Mouse (Mus musculus) kidney, postnatal 0 days (tissue): Measurements from ENCODE around the gene Macrod2. TPM values are rescaled to one million over a fixed set of nuclear protein-coding genes. Genes with fewer than 3 reads are reported as not detected.

ENCODE experiments used
- ATAC-seq: fragments of 200-750 bp; cut with Nextera tagmentation; replicated peaks from 2 replicates; pipeline ENCODE4 v1.8.0; 2017; ENCODE audit warnings: low read depth, moderate number of reproducible peaks, moderate TSS enrichment, moderate library complexity; ENCODE audit not compliant: low FRiP score
- DNase-seq: peaks from one replicate; pipeline ENCODE4 v3.0.0-alpha.2; 2016; ENCODE audit warnings: low spot score
- H3K27ac ChIP-seq: fragments of 300-500 bp; sonication (generic); 2 replicates; pipeline ENCODE4 v1.5.1; 2014; ENCODE audit warnings: mild to moderate bottlenecking
- H3K27me3 ChIP-seq: fragments of 300-500 bp; sonication (generic); 2 replicates; pipeline ENCODE4 v1.6.1; 2014; ENCODE audit warnings: low read length, mixed read lengths; ENCODE audit not compliant: insufficient read depth
- H3K36me3 ChIP-seq: fragments of 300-500 bp; sonication (generic); 2 replicates; pipeline ENCODE4 v1.6.1; 2014; ENCODE audit warnings: low read length, mixed read lengths; ENCODE audit not compliant: insufficient read depth
- H3K4me1 ChIP-seq: fragments of 300-500 bp; sonication (generic); replicated peaks from 2 replicates; pipeline ENCODE4 v1.6.1; 2014; ENCODE audit warnings: antibody characterized with exemption, low read length, mixed read lengths; ENCODE audit not compliant: insufficient read depth
- H3K4me2 ChIP-seq: fragments of 300-500 bp; sonication (generic); 2 replicates; pipeline ENCODE4 v1.6.1; 2014; ENCODE audit warnings: mild to moderate bottlenecking, low read length, moderate library complexity, mixed read lengths
- H3K4me3 ChIP-seq: fragments of 300-500 bp; sonication (generic); replicated peaks from 2 replicates; pipeline ENCODE4 v1.5.1; 2014; ENCODE audit warnings: low read depth, low read length
- H3K9ac ChIP-seq: fragments of 300-500 bp; sonication (generic); 2 replicates; pipeline ENCODE4 v1.6.1; 2014; ENCODE audit warnings: low read depth, low read length
- H3K9me3 ChIP-seq: fragments of 300-500 bp; sonication (generic); replicated peaks from 2 replicates; pipeline ENCODE4 v1.6.1; 2016; ENCODE audit warnings: low read length, inconsistent platforms, mixed read lengths
- CTCF ChIP-seq: IDR thresholded peaks from 2 replicates; pipeline ENCODE4 v1.5.1; 2016; ENCODE audit warnings: antibody characterized with exemption, low read depth, mild to moderate bottlenecking, moderate library complexity
- WGBS: fragments of 180-500 bp; shearing (Covaris S2); extraction: QIAGEN DNeasy Blood & Tissue Kit; methylation state at CpG from one replicate; pipeline ENCODE4 v1.1.7; 2014; 5-methylcytosine and 5-hydroxymethylcytosine counted together
- polyA plus RNA-seq: library from polyadenylated mRNA; unstranded; fragments of >200 nt; fragmentation: Nextera tagmentation; extraction: Ambion mirVana; gene quantifications from 2 replicates; pipeline ENCODE4 v1.2.1, GENCODE M21; 2015

Gene Macrod2
- polyA plus RNA-seq, 1 experiment from 2014 or later = 28.6 TPM

DNA sequence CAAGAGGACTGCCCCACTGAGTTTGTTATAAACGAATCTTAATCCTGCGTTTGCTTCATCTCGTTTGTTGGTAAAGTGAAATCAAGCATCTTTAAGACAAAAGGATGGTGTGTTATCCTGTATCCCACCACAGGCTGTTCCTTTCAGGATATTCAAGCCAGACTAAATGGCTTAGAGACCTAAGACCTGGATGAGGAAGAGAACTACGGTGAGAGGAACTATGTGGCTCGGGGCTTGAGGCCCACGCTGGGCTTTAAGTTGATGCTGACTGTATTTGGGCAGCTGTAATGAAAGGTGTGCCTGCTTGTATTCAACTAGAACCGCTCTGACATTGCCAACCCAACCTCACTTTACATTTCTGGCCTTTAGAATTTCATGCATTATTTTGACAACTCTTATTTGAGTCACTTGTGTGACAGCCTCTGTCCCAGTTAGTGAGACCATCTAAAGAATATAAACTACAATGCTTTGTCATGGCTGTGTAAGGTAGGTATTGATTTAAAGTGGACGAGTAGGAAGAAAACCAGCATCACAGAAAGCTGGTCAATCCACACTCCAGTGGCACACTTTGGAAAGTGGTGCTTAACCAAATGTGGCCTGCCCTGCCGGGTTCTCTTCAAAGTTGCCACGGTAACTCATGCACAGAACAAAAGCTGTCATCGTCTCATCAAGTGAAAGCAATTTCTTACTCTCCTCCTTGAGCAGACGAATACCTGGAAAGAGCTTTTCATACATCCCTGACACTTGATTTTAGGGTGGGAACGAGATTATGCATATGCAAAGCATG, 272.3 kb downstream of the Macrod2 start:
- H3K27ac ChIP-seq = no peak overlapping the region
- H3K9me3 ChIP-seq = no peaks in the 10 kb centered on the region
- peaks cover 3% of the 10 kb centered on the region; the same call in 1 of the 2 replicates for H3K4me1 ChIP-seq
- H3K4me2 ChIP-seq = peak overlapping the region; percentile 29
- DNase-seq = no peak
- no peak for ATAC-seq
- H3K4me3 ChIP-seq = 0 out of 2 replicates have a peak overlapping the region, but pooled peaks have one; percentile 5
- H3K36me3 ChIP-seq = no peaks in the 10 kb centered on the region
- H3K9ac ChIP-seq = no peak overlapping the region
- WGBS = 71% methylated on average over 13 of the region's 13 CpGs
- no peaks in the 10 kb centered on the region for H3K27me3 ChIP-seq
- no peak for TF ChIP-seq CTCF

DNA sequence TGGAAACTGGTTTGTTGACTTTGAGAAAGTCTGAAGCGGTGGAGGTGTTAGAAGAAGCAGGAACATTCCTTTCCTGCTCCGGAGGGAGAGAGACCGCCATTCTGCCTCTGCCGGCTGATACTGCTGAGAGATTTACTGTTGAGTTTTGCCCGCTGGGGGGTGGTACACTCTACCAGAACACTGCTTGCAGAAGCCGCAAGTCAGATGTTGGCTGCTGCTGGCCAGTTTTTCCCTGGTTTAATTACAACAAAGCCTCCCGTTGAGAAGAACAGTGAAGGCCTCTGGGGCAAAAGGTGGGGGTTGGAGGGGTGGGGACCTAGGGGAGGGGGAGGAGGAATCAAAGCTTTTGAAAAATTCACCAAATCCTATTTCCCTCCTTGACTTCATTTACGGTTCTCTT, 273.2 kb downstream of the Macrod2 start:
- no peaks in the 10 kb centered on the region for H3K27me3 ChIP-seq
- DNase-seq (peak; percentile 91), ATAC-seq (no peak)
- 3% methylated on average over 8 of the region's 8 CpGs for WGBS
- no peaks in the 10 kb centered on the region for H3K36me3 ChIP-seq
- no peak overlapping the region for H3K27ac ChIP-seq
- peak; percentile 77 for TF ChIP-seq CTCF
- peak overlapping the region; percentile 29 for H3K4me2 ChIP-seq
- H3K9me3 ChIP-seq = no peaks in the 10 kb centered on the region
- H3K9ac ChIP-seq = no peak overlapping the region
- peak overlapping the region; percentile 17 for H3K4me3 ChIP-seq
- H3K4me1 ChIP-seq = peaks cover 3% of the 10 kb centered on the region; the same call in 1 of the 2 replicates

GRCm38 (mm10) chr2:140669081-140669480, 274.0 kb downstream of the Macrod2 start:
- Histone ChIP-seq H3K9me3 (no peaks in the 10 kb centered on the region), H3K27ac (no peak overlapping the region), H3K36me3 (no peaks in the 10 kb centered on the region), H3K27me3 (no peaks in the 10 kb centered on the region), H3K9ac (no peak overlapping the region), H3K4me3 (peak overlapping the region; percentile 17; the same call in 1 of the 2 replicates), H3K4me1 (peaks cover 3% of the 10 kb centered on the region; the same call in 1 of the 2 replicates), H3K4me2 (peak overlapping the region; percentile 29)
- no peak for DNase-seq
- TF ChIP-seq CTCF = no peak
- ATAC-seq = no peak
- WGBS = 29% methylated on average over 2 of the region's 2 CpGs

DNA sequence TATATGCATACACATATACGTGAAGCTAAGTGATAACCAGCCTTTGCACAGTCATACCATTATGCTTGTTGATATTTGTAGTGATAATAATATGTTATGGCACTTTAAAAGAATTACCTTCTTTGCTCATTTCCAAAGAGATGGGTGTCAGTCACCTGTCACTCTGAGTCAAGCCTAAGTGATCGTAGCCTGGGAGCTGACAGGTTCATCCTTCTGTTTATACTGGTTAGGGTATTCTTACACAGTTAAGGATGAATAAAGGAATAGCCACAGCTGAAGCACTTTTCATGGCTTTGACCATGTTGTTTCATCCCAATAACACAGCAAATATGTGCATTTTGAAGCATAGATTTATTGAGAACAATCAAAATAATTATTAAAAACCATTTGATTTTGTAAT, 274.7 kb downstream of the Macrod2 start:
- peak overlapping the region; percentile 63 for H3K4me2 ChIP-seq
- no peak for TF ChIP-seq CTCF
- peaks cover 3% of the 10 kb centered on the region; the same call in 1 of the 2 replicates for H3K4me1 ChIP-seq
- H3K36me3 ChIP-seq = no peaks in the 10 kb centered on the region
- H3K4me3 ChIP-seq = peak overlapping the region; percentile 49
- H3K27ac ChIP-seq = no peak overlapping the region
- no peak overlapping the region for H3K9ac ChIP-seq
- DNase-seq (no peak), ATAC-seq (no peak)
- no peaks in the 10 kb centered on the region for H3K9me3 ChIP-seq
- no peaks in the 10 kb centered on the region for H3K27me3 ChIP-seq
- 70% methylated on average over 2 of the region's 2 CpGs for WGBS

DNA sequence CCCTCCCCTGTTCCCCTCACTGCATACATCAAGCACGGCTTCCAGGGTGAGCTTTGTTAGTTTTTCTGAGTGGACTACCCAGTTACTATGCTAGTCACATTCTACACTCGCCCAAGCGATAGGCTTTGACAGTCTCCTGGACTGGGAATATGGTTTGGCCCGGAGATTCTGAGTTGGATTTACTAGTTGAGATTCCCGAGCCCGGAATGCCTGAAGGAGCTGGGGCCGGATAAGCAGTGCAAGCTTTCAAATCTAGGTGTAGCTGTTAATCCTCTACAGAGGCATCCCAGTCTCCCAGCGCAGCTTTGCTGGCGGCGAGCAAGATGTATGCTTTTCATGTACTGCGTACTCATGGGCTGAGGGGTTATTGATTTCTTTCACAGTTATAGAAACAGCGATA, 275.3 kb downstream of the Macrod2 start:
- no peak overlapping the region for H3K27ac ChIP-seq
- peak overlapping the region; percentile 49 for H3K4me3 ChIP-seq
- H3K9me3 ChIP-seq = no peaks in the 10 kb centered on the region
- peak overlapping the region; percentile 52 for H3K9ac ChIP-seq
- peak overlapping the region; percentile 63 for H3K4me2 ChIP-seq
- under 1% methylated on average over 12 of the region's 12 CpGs for WGBS
- no peak for TF ChIP-seq CTCF
- H3K27me3 ChIP-seq = no peaks in the 10 kb centered on the region
- ATAC-seq = no peak; the same call in 1 of the 2 replicates
- peaks cover 3% of the 10 kb centered on the region; the same call in 1 of the 2 replicates for H3K4me1 ChIP-seq
- no peaks in the 10 kb centered on the region for H3K36me3 ChIP-seq
- DNase-seq = peak; percentile 74

DNA sequence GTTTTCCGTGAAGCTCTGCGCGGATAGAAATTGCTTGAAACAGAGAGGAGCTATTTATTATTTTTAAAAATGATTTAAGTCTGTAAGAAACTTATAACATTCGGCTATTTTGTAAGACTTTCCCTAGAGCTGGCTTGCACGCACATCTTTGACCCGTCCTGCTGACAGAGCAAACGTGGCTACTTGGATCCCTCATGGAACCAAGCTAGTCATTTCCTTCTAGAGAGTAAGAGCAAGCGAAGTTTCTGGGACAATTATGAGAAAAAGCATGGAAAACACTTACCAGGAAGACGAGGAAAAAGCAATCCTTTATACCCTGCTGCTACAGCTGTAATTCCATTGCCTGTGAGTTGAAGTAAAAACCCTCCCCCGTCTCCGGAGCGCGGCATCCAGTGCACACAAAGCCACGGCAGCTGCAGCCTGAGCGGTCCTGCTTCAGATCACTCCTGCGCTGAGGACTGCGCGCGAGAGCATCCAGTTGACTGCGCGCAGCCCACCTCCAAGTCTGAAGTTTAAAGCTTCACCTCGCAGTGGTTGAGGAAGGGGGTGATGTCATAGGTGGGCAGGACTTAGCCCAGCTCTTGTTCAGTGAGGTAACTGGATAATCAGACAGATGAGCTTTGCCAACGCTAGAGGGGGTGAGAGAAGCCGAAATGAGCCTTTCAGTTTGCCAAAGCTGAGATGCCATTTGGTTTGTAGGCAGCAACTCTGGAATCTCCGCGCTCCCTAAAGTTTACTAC, 276.0 kb downstream of the Macrod2 start, which contains the start of gene Flrt3:
TSS of gene Flrt3 (minus strand) at position 507 of the 740 bp plus-strand sequence.
- H3K4me3 ChIP-seq = peak within 1 kb of the TSS; percentile 49
- peak within 1 kb of the TSS; percentile 63 for H3K4me2 ChIP-seq
- no peaks in the 10 kb centered on the region for H3K36me3 ChIP-seq
- under 1% methylated on average over 26 of the region's 26 CpGs for WGBS
- peak within 1 kb of the TSS; percentile 52 for H3K9ac ChIP-seq
- peaks cover 3% of the 10 kb centered on the region; the same call in 1 of the 2 replicates for H3K4me1 ChIP-seq
- H3K27ac ChIP-seq = 0 out of 2 replicates have a peak within 1 kb of the TSS, but pooled peaks have one; percentile 37
- H3K9me3 ChIP-seq = no peaks in the 10 kb centered on the region
- no peaks in the 10 kb centered on the region for H3K27me3 ChIP-seq
- peak; percentile 91 for TF ChIP-seq CTCF
- peak; percentile 97 for DNase-seq
- peak; percentile 99 for ATAC-seq
